Mouse (Mus musculus): Measurements from ENCODE around the gene Pip4p1. TPM values are rescaled to one million over a fixed set of nuclear protein-coding genes. Genes with fewer than 3 reads are reported as not detected.

Gene Pip4p1
- polyA plus RNA-seq, 1 experiment from 2014 or later: 44.7 TPM

- peak; percentile 68 for DNase-seq (ENCODE audit: low spot score)
- 0 out of 2 replicates have a peak overlapping the region, but pooled peaks have one; percentile 36 for H3K27ac ChIP-seq
- H3K9me3 ChIP-seq: no peaks in the 10 kb centered on the region
- H3K36me3 ChIP-seq: no peaks in the 10 kb centered on the region
- peak overlapping the region; percentile 62 for H3K4me3 ChIP-seq
- peaks cover 14% of the 10 kb centered on the region for H3K4me1 ChIP-seq
- 18% methylated on average over 23 of the region's 23 CpGs for WGBS
- peaks cover 39% of the 10 kb centered on the region for H3K27me3 ChIP-seq (ENCODE audit: insufficient read depth, poor library complexity, severe bottlenecking)
These were observed 33.8 kb downstream of the Pip4p1 start for GRCm38 (mm10) chr14:50896747-50897373.

- Histone ChIP-seq H3K36me3 (no peaks in the 10 kb centered on the region), H3K4me3 (peak overlapping the region; percentile 62), H3K27ac (0 out of 2 replicates have a peak overlapping the region, but pooled peaks have one; percentile 36), H3K4me1 (peaks cover 14% of the 10 kb centered on the region), H3K9me3 (no peaks in the 10 kb centered on the region), H3K27me3 (ENCODE audit: insufficient read depth, poor library complexity, severe bottlenecking) (peaks cover 39% of the 10 kb centered on the region)
- 17% methylated on average over 19 of the region's 19 CpGs for WGBS
- no peak for DNase-seq (ENCODE audit: low spot score)
These were observed 34.5 kb downstream of the Pip4p1 start for GRCm38 (mm10) chr14:50895985-50896746.

DNA sequence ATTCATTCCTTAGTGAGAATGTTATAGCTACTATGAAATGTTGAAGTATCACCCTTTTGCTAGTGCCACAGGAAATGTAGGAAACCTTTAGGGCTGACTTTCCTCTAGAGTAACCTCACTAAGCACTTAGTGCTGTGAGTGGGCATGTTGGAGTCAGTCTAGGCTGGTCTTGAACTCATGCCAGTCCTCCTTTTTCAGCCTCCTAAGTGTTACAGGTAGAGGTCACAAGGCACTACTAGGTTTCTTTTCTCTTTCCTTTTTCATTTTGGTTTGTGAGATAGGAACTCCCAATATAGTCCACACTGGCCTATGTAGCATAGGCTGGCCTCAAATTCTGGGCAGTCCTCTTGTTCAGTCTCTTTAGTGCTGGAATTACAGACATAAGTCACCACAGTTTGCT is 35.2 kb downstream of the Pip4p1 start:
- Histone ChIP-seq H3K27me3 (ENCODE audit: insufficient read depth, poor library complexity, severe bottlenecking) (peaks cover 39% of the 10 kb centered on the region), H3K36me3 (no peaks in the 10 kb centered on the region), H3K4me3 (no peak overlapping the region), H3K27ac (no peak overlapping the region), H3K4me1 (peaks cover 14% of the 10 kb centered on the region), H3K9me3 (no peaks in the 10 kb centered on the region)
- DNase-seq (ENCODE audit: low spot score): no peak

DNA sequence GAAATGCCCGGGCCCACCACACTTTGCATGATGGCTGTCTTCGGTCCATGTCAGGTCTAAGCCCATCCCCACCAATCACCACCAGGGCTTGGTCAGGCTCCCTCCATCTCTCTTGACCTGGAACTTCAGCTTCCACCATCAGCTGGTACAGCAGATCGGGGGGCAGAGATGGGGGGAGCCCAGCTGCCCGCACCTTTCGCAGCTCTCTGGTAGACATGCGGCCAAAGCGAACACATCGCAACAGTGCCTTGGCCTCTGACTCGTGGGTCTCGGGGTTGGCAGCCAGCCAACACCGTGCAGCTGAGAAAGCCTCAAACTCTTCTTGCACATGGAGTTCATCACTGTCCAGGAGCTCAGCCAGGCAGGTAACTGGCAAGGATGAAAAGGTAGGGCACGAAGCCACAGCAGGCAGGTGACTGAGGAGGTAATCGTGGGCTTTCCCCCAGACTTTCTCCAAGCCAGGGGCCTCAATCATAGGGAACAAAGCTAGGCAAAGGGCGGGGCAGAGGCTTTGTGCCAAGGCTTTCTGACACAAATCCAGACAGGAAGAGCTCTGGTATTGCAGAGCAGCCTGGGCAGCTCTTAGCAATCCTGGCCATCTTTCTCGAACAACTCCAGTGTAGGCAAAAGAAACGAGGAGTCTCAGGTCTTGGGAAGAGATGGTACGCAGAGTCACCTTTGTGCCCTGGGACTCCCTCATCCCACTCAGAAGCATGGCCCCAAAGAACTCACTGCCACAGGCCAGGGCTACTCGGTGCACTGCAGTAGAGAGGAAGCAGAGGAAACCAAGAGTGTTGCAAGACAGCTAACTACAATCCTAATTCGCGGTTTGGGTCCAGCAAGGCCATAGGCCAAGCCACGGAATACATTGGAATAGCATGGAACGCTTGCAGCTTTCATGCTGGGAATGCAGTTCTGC is 37.9 kb downstream of the Pip4p1 start:
- H3K4me1 ChIP-seq: peaks cover 14% of the 10 kb centered on the region
- no peaks in the 10 kb centered on the region for H3K36me3 ChIP-seq
- no peak overlapping the region for H3K4me3 ChIP-seq
- no peak overlapping the region; the same call in 1 of the 2 replicates for H3K27ac ChIP-seq
- H3K27me3 ChIP-seq (ENCODE audit: insufficient read depth, poor library complexity, severe bottlenecking): peaks cover 39% of the 10 kb centered on the region
- no peaks in the 10 kb centered on the region for H3K9me3 ChIP-seq
- 81% methylated on average over 22 of the region's 22 CpGs for WGBS
- peak; percentile 52 for DNase-seq (ENCODE audit: low spot score)

GRCm38 (mm10) chr14:50892091-50892490 is 38.6 kb downstream of the Pip4p1 start:
- no peaks in the 10 kb centered on the region for H3K36me3 ChIP-seq
- H3K4me1 ChIP-seq: peaks cover 10% of the 10 kb centered on the region
- 85% methylated on average over 7 of the region's 7 CpGs for WGBS
- no peak overlapping the region for H3K4me3 ChIP-seq
- H3K27me3 ChIP-seq (ENCODE audit: insufficient read depth, poor library complexity, severe bottlenecking): peaks cover 32% of the 10 kb centered on the region
- no peak overlapping the region for H3K27ac ChIP-seq
- no peaks in the 10 kb centered on the region for H3K9me3 ChIP-seq
- DNase-seq (ENCODE audit: low spot score): peak; percentile 51

DNA sequence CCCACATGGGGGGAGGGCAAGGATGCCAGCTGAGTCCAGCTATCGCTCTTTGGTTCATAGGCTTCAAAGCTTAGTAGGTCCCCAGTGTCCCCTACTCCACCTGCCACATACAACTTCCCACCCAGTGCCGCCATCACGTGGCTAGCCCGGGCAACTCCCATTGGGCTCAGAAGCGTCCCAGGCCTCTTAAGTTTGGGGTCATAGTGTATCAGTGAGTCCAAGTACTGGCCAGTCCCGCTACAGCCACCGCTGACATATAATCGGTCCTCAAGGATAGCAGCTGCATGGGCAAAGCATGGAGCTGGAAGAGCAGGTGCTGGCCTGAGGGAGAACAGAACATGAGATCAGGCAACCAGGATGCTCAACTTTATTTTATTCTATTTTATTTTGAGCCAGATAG is 39.0 kb downstream of the Pip4p1 start:
- 87% methylated on average over 8 of the region's 8 CpGs for WGBS

DNA sequence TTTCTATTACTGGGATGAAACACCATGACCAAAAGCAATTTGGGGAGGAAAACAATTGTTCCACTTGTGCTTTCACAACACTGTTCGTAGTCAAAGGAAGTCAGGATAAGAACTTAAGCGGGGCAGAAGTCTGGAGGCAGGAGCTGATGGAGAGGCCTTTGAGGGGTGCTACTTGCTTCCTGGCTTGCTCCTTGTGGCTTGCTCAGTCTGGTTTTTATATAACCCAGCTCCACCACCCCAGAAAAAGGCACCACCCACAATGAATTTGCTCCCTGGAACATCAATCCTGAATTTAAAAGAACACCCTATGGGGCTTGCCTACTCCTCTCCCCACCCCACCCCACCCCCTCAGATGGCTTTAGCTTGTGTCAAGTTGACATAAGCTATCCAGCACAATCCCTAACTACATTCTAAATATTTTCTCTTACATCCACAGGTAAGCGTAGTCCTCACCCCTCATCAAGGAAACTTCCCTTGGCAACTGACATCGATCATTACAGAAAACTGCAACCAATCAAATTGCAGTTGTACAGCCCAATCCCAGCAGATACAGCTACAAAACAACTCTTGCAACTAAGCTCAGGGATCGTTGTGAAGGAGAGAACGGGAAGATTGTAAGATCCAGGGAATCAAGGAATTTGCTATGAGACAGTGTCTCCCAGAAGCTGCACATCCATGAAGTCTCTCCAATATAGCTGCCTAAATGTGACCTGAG is 54.3 kb downstream of the Pip4p1 start:
- Histone ChIP-seq H3K4me1 (no peaks in the 10 kb centered on the region), H3K36me3 (no peaks in the 10 kb centered on the region), H3K9me3 (no peaks in the 10 kb centered on the region), H3K4me3 (no peak overlapping the region), H3K27me3 (ENCODE audit: insufficient read depth, poor library complexity, severe bottlenecking) (no peaks in the 10 kb centered on the region), H3K27ac (no peak overlapping the region)
- DNase-seq (ENCODE audit: low spot score): no peak
- WGBS: 83% methylated on average over 6 of the region's 6 CpGs

More for the DNA sequence above, 39.0 kb downstream of the Pip4p1 start:
- H3K4me3 ChIP-seq: no peak overlapping the region
- H3K9me3 ChIP-seq: no peaks in the 10 kb centered on the region
- H3K4me1 ChIP-seq: peaks cover 5% of the 10 kb centered on the region
- peak; percentile 72 for DNase-seq (ENCODE audit: low spot score)
- H3K27ac ChIP-seq: no peak overlapping the region
- H3K27me3 ChIP-seq (ENCODE audit: insufficient read depth, poor library complexity, severe bottlenecking): peaks cover 27% of the 10 kb centered on the region
- no peaks in the 10 kb centered on the region for H3K36me3 ChIP-seq

Other genes starting within 250 kb of the Pip4p1 start
- gene Olfr747, start 237.7 kb downstream of the Pip4p1 start, polyA plus RNA-seq (2016; fragmentation: Nextera tagmentation; extraction: Ambion mirVana): not detected in 2 replicates
- gene Olfr748, start 223.5 kb downstream of the Pip4p1 start, polyA plus RNA-seq (2016; fragmentation: Nextera tagmentation; extraction: Ambion mirVana): not detected in 2 replicates
- not detected in 2 replicates for gene Olfr749, start 185.8 kb downstream of the Pip4p1 start, polyA plus RNA-seq (2016; fragmentation: Nextera tagmentation; extraction: Ambion mirVana)
- gene Ttc5, start 145.3 kb downstream of the Pip4p1 start, polyA plus RNA-seq (2016; fragmentation: Nextera tagmentation; extraction: Ambion mirVana): 59.8 and 64.1 TPM in 2 replicates
- gene Ccnb1ip1, start 123.1 kb downstream of the Pip4p1 start, polyA plus RNA-seq (2016; fragmentation: Nextera tagmentation; extraction: Ambion mirVana): not detected in 2 replicates
- 46.1 and 50.0 TPM in 2 replicates for gene Parp2, start 123.0 kb downstream of the Pip4p1 start, polyA plus RNA-seq (2016; fragmentation: Nextera tagmentation; extraction: Ambion mirVana)
- gene Tep1, start 60.3 kb downstream of the Pip4p1 start, polyA plus RNA-seq (2016; fragmentation: Nextera tagmentation; extraction: Ambion mirVana): 4.6 and 6.2 TPM in 2 replicates
- gene Klhl33, start 33.3 kb downstream of the Pip4p1 start, polyA plus RNA-seq (2016; fragmentation: Nextera tagmentation; extraction: Ambion mirVana): 0.19 TPM in 1 of 2 replicates, not detected in the other
- 132 and 145 TPM in 2 replicates for gene Osgep, start 6.0 kb downstream of the Pip4p1 start, polyA plus RNA-seq (2016; fragmentation: Nextera tagmentation; extraction: Ambion mirVana)
- 220 and 306 TPM in 2 replicates for gene Apex1, start 5.9 kb downstream of the Pip4p1 start, polyA plus RNA-seq (2016; fragmentation: Nextera tagmentation; extraction: Ambion mirVana)
- gene Pnp, start 226 bp upstream of the Pip4p1 start, polyA plus RNA-seq (2016; fragmentation: Nextera tagmentation; extraction: Ambion mirVana): 44.3 and 63.0 TPM in 2 replicates
- not detected in 2 replicates for gene Gm49342, start 13.7 kb upstream of the Pip4p1 start, polyA plus RNA-seq (2016; fragmentation: Nextera tagmentation; extraction: Ambion mirVana)
- 0.34 TPM in 1 of 2 replicates, not detected in the other for gene Pnp2, start 25.1 kb upstream of the Pip4p1 start, polyA plus RNA-seq (2016; fragmentation: Nextera tagmentation; extraction: Ambion mirVana)
- 0.11 and 0.31 TPM in 2 replicates for gene Rnase10, start 76.9 kb upstream of the Pip4p1 start, polyA plus RNA-seq (2016; fragmentation: Nextera tagmentation; extraction: Ambion mirVana)
- gene Rnase9, start 111.0 kb upstream of the Pip4p1 start, polyA plus RNA-seq (2016; fragmentation: Nextera tagmentation; extraction: Ambion mirVana): not detected in 2 replicates
- not detected in 2 replicates for gene Rnase11, start 119.3 kb upstream of the Pip4p1 start, polyA plus RNA-seq (2016; fragmentation: Nextera tagmentation; extraction: Ambion mirVana)
- 0.28 and 0.53 TPM in 2 replicates for gene Rnase12, start 126.8 kb upstream of the Pip4p1 start, polyA plus RNA-seq (2016; fragmentation: Nextera tagmentation; extraction: Ambion mirVana)
- gene Olfr750, start 143.6 kb upstream of the Pip4p1 start, polyA plus RNA-seq (2016; fragmentation: Nextera tagmentation; extraction: Ambion mirVana): not detected in 2 replicates
- 6.3 and 8.9 TPM in 2 replicates for gene Rnase4, start 160.2 kb upstream of the Pip4p1 start, polyA plus RNA-seq (2016; fragmentation: Nextera tagmentation; extraction: Ambion mirVana)
- gene Ang, start 160.3 kb upstream of the Pip4p1 start, polyA plus RNA-seq (2016; fragmentation: Nextera tagmentation; extraction: Ambion mirVana): 1.8 and 3.0 TPM in 2 replicates
- gene Eddm3b, start 183.6 kb upstream of the Pip4p1 start, polyA plus RNA-seq (2016; fragmentation: Nextera tagmentation; extraction: Ambion mirVana): 0.13 TPM in 1 of 2 replicates, not detected in the other
- gene Rnase6, start 193.1 kb upstream of the Pip4p1 start, polyA plus RNA-seq (2016; fragmentation: Nextera tagmentation; extraction: Ambion mirVana): 0.14 and 0.87 TPM in 2 replicates
- gene Rnase1, start 215.9 kb upstream of the Pip4p1 start, polyA plus RNA-seq (2016; fragmentation: Nextera tagmentation; extraction: Ambion mirVana): not detected in 2 replicates
- gene Rnase2b, start 231.4 kb upstream of the Pip4p1 start, polyA plus RNA-seq (2016; fragmentation: Nextera tagmentation; extraction: Ambion mirVana): not detected in 2 replicates

Data from heart, embryonic 10.5 days (tissue).